Mouse (Mus musculus) liver, embryonic 14.5 days (tissue): ENCODE measurements around the gene Iqsec3.

Experiments
- CTCF ChIP-seq: IDR thresholded peaks from 2 replicates; pipeline ENCODE4 v1.5.1; 2016; ENCODE audit warnings: antibody characterized with exemption, low read depth, control low read depth
- EP300 ChIP-seq: IDR thresholded peaks from 2 replicates; pipeline ENCODE4 v1.6.1; 2016; ENCODE audit warnings: antibody characterized with exemption, low read depth

GRCm38 (mm10) chr6:121456651-121457050 is 16.8 kb downstream of the Iqsec3 start:
- TF ChIP-seq EP300 = no peak
- no peak for TF ChIP-seq CTCF
